Mouse (Mus musculus) olfactory bulb, adult 2 months (tissue): ENCODE measurements around the gene Trim72.

Experiments
- CTCF ChIP-seq: fragments of 200-500 bp; IDR thresholded peaks from 2 replicates; pipeline ENCODE4 v1.5.1; 2012; ENCODE audit warnings: low read depth, mild to moderate bottlenecking, low read length, moderate library complexity; ENCODE audit not compliant: insufficient read depth
- POLR2A ChIP-seq: fragments of 200-500 bp; IDR thresholded peaks from 2 replicates; pipeline ENCODE4 v1.6.1; 2012; ENCODE audit warnings: mild to moderate bottlenecking, low read depth, low read length, moderate library complexity; ENCODE audit not compliant: insufficient read depth

DNA sequence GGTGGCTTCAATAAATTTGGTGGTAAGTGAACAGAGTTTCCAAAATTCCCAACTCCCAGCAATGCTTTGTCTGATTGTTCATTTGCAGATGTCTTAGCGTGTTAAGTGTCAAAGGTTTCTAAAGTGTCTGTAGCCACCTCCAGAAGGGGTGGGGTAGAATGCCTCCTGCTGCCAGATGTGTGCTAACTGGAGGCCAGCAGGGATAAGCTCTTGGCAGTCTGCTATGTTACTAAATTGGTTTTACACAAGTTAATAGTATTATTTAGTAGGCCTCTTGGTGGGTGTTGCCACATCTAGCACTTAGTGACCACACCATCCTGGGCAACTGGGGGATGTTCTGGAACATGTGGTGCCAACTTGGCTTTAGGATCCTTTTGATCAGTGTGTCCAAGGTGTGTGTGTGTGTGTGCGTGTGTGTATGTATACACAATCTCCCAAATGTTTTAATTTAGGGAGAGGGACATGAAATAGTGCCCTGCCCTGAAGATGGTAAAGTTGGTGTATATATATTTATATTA is 29.3 kb upstream of the Trim72 start:
- TF ChIP-seq POLR2A = no peak
- no peak for TF ChIP-seq CTCF
